Mouse (Mus musculus) layer of hippocampus, postnatal 14 days (tissue): ENCODE measurements around the gene Ucp1. TPM values are rescaled to one million over a fixed set of nuclear protein-coding genes. Genes with fewer than 3 reads are reported as not detected.
A peak's percentile ranks its signal among the peaks of the same experiment; 100 is the strongest.
"Not testable (repeated sequence)": the region's sequence is repeated elsewhere in the genome, so short reads cannot be mapped to it uniquely, and the experiment has no call there.

Experiments used
- DNase-seq, 2 experiments: peaks; one replicate each; pipeline ENCODE4 v3.0.0; 2021 to 2022; ENCODE audit warnings: low spot score in 2 of 2, mixed read lengths in 1 of 2
- long read RNA-seq, 2 experiments: library from polyadenylated mRNA; stranded (forward); transcript quantifications; one replicate each; pipeline ENCODE4 v2.0.0; 2021
- total RNA-seq, 2 experiments: library from RNA; stranded (reverse); gene quantifications; 2 replicates each; pipeline ENCODE4 v1.2.3; 2021

Ucp1 gene
- under 1 TPM in 1 of 2 experiments, not detected in 1; 0.21 TPM for total RNA-seq
- long read RNA-seq, experiment 1 = 0 reads
- long read RNA-seq, experiment 2 = 0 reads

DNA sequence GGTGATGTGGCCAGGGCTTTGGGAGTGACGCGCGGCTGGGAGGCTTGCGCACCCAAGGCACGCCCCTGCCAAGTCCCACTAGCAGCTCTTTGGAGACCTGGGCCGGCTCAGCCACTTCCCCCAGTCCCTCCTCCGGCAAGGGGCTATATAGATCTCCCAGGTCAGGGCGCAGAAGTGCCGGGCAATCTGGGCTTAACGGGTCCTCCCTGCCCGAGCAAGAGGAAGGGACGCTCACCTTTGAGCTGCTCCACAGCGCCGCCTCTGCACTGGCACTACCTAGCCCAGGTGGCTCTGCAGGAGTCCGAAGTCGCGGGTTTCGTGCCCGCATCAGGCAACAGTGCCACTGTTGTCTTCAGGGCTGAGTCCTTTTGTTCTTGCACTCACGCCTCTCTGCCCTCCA lies at the start of gene Ucp1:
Gene Ucp1 (plus strand): TSS at position 177 of the 400 bp plus-strand sequence.
- no peak for DNase-seq

DNA sequence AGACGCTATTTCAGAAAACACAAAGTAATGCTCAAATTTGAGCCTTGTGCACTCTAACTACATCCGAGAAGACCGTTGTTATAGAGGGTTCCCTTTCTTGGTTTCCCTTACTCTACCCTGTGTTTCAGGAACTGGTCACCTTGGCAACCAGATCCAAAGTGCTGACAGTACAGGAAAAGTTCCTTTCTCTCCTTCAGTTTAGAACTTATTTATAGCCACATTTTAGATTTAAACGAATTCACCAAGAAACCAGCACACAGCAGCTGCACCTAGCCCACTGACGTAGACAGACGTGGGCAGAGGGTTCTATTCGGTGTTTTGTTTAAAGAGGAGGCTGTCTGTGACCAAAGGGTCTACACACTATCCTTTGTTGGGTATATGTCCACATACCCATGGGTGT lies 46.0 kb upstream of the Ucp1 start:
- DNase-seq = no peak

DNA sequence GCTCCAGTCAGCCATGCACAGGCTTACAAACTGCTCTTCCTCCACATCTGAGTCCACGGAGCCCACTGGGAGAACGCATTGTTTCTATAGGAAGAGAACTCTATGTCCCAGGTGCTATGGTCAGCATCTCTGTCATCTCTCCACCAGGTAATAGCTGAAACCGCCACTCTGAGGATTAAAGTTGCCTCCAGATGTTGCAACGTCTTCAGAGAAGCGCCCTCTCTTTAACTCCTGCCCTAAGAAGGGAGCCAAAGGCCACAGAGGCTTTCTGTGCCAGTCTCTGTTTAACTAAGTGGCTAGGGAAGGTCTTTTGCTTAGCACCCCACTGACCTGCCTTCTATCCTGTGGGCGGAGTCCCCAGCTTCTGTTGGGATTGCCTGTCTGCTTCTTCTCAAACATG lies 39.3 kb upstream of the Ucp1 start:
- no peak for DNase-seq

DNA sequence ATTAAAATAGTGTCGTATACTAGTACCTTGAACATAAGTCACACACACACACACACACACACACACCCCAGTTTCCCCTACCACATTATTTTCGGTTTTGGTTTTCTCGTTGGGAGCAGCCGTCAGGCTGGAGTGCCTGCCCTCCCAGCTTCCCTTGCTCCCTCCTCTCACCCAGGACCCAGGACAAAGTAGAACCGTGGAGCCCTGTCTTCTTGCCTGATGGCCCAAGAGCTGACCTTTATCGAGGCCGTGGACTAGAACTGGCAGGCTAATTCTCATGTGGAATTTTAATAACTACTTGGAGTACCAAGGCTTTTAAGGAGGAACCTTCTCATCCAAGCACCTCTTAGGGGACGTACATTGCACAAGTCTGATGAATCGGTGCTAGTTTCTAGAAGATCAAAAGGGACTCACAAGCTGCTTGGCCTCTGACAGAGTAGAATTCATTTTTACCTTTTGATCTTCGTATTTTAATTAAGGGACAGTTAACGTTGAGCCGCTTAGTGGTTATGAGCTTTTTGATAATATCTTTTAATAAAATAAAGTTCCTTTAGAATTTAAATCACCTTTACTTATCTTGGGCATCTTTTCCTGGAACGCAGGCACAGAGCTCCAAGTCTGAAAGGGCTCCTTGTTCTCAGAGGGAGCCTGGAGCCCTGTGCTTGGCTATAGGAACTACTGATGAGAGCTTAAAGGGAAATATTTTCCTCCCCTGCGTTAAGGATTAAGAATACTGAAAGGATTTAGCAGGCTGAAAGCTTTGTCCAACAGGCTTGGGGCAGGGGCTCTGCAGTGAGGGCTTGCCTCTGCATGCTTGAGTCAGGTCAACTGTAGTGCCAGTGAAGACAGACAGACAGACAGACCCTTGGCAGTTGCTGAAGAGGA lies 38.5 kb upstream of the Ucp1 start:
- DNase-seq = no peak

DNA sequence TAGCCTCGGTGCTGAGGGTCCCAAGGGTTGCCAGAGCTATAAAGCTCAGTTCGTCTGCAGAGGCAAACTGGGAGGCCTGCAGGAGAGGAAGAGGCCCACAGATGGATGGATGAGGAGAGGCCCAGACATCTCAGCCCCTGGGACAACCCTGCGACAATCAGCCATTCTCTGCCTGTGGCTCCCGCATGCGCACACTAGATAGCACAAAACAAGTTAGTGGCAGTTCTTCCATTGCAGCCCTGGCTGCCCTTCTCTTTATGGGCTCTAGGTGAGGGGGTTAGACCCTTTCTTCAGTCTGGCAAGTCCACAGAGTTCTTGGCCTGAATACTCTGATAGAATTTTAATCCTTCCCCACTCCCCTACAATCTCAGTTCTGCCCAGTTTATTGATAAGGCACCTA lies 37.4 kb upstream of the Ucp1 start:
- no peak for DNase-seq

DNA sequence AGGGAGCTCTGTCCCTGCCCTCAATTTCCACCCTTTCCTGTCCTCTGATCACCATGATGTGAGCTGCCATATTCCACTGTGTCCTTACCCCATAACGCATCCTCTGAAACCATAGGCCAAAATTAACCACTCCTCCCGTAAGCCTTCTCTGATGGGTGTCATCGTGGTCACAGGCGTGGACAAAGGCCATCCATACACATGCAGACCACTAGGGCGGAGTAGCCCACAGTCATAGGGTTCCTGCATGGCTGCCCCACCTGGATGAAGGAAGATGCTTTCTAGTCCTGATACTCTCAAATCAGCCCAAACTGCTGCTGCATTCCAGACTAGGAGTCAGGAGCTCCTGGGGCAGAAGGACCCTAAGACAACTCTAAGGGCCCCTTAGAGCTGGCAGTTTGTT lies 32.5 kb upstream of the Ucp1 start:
- DNase-seq = no peak

DNA sequence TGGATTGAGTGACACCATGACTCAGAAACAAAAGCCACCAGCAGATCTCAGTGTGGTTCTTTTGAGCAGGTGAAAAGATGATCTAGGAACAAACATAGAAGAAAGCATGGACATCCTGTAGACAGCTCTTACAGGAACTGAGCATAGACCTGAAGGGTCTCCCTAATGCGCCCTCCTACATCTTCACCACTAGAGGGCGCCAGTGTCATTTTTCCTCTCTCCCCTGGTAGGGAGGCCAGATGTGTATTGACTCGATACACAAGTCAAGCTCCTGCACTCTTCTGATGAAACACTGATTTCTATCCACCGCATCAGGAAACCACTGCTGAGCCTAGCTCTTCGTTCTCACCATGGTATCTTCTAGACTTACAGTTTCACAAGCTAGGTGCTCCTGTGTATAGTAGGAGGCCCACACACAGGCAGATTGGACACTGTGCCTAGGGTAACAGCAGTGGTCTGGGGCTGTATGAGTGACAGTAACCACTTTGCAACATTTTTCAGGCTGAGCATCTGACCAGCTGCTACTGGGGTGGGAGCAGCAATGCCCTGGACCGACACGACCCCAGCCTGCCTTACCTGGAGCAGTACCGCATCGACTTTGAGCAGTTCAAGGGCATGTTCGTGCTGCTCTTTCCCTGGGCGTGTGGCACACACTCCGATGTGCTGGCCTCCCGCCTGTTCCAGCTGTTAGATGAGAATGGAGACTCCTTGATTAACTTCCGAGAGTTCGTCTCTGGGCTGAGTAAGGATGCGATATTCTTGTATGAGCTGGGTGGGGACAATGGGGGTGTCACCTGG lies 29.5 kb upstream of the Ucp1 start:
- DNase-seq = peak; percentile 39 to 61

DNA sequence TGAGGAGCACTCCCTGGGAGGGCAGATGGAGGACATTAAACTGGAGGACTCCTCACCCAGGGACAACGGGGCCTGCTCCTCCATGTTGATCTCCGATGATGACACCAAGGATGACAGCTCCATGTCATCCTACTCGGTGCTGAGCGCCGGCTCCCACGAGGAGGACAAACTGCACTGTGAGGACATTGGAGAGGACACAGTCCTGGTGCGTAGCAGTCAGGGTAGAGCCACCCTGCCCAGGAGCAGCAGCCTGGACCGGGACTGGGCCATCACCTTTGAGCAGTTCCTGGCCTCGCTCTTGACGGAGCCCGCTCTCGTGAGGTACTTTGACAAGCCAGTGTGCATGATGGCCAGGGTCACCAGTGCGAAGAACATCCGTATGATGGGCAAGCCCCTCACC lies 19.0 kb upstream of the Ucp1 start:
- no peak for DNase-seq

DNA sequence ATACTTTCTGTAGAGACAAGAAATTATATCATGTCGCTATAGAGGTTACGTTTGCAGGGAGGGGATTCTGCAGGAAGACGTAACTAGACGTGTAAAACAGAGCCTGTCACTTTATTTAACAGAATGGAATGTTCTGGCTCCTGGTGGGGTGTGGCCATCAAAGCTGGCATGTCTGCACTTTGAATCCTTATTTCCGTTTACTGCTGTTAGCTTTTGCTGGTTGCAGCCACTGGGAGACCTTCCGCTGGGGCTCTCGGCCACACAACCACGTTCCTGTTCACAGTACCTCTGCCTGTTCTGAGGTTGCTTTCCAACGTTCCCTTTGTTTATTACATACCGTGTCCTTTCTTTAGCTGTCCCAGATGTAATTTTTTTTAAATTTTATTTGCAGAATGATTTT lies 17.7 kb upstream of the Ucp1 start:
- DNase-seq = no peak

DNA sequence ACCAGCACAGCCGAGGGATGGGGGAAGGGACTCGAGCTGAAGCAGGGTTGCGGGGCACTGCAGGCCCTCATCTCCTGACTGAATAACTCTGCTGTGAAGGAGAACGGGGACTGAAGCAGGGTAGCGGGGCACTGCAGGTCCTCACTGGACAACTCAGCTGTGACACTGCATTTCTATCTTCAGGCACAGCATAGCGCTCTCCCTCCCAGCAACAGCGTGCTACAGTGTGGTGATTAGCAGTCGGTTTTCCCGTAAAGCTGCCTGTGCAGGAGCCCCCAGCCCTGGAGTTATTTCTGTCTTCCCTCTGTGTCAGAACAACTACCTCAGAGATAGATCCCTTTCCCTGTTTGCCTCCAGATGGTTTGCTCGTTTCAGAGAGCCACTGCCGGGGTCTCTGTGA lies 15.7 kb upstream of the Ucp1 start:
- DNase-seq = no peak

DNA sequence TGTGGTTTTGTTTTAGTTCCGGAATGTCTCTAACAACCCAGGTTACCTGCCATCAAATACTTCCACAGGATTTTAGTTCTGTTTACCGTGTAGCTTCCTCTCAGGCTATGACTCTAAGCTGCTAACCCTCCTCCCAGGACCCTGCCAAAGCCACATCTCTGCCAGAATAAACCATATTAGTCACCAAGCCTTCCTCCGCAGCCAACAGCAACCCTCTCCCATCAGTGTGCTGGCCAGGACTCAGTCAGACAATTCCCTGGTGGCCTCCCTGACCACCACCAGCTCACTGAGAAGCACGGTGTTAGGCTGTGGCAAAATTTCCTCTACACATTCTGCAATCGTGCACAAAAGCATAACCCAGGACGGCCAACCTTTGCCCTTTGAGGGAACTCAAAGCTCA lies 11.7 kb upstream of the Ucp1 start:
- no peak for DNase-seq

DNA sequence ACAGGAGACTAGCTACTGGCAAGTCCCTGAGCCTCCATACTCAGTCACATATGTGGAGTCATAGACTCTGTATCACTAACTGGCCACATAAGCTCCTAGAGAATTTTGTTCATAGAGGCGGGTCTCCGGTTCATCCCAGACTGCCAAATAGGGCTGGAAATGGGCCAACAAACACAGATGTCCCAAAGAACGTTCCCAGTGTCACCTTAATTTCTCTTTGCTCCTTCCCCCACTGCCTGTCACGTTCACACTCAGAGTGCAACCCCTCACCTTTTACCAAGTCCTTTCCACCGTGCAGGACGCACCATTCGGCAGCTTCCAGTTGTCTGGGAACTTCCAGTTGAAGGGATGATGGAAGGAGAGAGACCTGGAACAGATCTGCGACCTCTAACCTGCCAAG lies 4.8 kb upstream of the Ucp1 start:
- no peak for DNase-seq

DNA sequence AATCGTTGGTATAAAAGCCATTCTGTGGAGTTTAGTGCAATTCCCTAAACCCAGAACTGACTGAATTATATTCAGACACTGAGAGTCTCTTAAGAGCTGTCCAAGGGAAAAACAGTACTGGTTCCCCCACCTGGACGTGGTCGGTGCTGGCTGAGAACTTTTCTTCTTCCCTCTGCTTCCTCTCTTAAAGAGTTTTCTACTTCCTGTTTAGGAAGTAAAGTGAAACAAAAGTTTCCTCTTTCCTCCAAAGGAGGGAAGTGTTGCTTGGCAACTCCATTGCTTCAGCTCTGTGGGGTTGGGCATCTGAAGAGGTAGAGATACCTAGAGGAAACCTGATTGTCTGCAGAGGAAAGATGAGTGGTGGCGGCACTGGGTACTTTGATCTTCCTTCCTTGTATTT lies 7.2 kb downstream of the Ucp1 start:
- no peak for DNase-seq

DNA sequence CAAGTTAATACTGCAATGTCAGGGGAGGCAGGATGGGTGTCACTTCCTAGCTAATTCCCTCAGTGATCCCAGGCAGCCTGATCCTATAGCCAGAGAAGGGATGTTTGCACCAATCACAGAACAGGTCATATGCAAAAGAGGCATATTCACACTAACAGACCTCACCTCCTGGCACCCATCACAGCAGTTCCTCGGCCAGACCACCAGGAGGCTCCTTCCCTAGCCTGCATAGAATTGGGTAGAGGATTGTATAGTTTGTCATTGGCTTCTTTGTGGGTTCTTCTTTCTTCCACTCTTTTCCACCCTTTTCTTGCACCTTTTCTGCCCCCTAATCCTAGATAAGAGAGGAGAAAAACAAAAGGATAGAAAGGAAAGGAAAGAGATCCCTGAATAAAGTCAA lies 10.0 kb downstream of the Ucp1 start:
- DNase-seq = no peak

DNA sequence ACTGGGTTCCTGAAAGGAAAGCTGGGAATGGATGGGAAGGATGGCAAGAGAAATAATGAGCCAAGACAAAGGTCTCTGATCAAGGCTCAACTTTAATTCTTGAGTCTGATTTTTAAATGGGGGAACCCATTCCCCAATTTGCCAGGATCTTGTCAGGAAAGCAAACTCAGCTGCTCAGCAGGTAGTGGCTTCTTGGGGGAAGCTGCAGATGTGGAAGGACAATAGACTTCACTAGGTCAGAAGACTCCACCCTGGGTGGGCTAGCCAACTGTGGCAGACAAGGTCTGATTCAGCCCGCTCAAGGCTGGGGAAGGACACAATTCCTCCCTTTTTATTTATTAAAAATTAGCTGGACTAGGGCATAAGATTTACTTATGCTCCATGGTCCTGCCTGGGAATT lies 14.8 kb downstream of the Ucp1 start:
- no peak for DNase-seq

DNA sequence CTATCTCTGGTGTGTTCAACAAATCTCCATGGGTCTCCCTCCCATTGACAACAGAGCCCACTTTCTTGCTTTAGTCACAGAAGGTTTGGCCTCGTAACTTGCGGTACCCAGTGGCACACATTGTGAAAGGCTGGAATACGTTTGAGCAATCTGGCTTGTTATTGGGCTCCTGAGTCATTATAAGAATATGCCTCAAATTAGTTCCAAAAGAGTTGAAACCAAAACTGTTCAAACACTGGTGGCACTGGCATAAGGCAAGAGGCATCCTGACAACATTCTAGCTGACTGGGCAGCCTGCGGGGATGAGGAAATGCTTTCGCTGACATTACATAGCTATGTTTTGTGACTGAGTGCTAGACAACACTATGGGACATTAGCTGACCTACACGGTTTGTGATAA lies 19.7 kb downstream of the Ucp1 start:
- peak in 1 of 2 experiments; percentile 7 for DNase-seq

DNA sequence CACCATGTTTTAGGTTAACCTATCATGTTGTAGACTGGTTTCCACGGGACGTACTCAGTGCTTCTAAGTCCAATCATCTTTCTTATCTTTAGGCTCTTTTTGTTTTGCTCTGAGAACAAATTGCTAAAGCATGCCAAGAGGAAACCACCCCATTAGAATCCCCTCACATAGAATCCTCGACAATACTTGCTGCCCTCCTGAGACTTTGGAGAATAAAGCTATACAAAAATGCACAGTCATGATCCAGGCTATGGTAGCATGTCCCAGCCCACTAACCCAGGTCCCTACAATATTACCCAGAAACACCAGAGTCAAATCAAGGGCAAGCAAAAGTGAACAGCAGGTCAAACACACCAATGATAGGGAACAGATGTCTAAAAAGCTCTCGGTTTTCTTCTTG lies 24.9 kb downstream of the Ucp1 start:
- DNase-seq = not testable (repeated sequence)

DNA sequence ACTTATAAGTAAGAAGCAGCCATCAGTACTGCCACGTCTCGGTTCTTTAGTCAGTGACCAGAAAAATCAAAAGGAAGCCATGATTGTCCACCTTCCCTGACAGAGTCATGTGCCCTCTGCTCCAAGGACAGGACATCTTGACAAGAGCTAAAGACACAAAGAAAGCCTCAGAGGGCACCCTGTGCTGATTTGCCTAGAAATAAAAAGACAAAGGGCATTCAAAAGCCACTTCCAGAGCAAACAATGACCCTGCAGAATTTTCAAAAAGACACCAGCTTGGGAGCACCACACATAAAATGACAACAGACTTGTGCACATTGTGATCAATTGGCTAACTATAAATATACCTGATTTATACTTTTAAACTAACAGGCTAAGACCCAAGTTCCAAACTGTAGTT lies 25.5 kb downstream of the Ucp1 start:
- no peak for DNase-seq

DNA sequence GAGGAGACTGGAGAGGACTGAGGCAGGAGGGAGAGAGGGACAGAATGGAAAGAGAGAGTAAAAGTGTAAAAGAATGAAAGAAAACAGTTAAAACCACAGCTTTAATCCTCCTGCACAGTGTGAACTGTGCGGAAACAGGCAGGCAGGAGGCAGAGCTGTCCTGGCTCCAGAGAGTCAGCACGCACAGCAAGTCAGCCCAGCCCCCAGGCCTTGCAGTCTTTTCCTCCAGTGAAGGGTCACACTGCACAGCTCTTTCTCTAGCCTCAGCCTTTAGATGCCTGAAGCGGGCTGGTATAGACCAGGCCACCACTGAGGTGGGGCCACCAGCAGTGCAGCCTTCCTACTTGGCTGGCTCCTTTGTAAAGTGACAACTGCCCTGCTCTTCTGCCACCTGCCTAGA lies 30.4 kb downstream of the Ucp1 start:
- DNase-seq = no peak

DNA sequence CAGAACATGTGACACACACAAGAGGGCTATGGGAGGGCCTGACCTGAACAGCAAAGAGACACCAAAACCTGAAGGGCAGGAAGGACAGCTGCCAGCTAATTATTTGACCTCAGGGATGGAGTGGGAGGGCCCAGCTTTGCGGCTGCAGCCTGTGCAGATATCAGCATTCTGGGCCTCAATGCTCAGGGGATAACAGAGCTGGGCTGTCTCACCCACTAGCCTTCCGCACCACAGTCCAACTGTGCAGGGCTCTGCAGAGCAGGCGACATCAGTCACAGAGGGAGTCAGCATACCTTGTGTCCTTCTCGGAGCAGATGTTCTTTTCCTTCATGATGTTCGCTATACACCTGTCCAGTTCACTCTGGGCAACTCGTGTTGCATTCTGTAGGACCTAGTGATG lies 32.2 kb downstream of the Ucp1 start:
- DNase-seq = no peak

DNA sequence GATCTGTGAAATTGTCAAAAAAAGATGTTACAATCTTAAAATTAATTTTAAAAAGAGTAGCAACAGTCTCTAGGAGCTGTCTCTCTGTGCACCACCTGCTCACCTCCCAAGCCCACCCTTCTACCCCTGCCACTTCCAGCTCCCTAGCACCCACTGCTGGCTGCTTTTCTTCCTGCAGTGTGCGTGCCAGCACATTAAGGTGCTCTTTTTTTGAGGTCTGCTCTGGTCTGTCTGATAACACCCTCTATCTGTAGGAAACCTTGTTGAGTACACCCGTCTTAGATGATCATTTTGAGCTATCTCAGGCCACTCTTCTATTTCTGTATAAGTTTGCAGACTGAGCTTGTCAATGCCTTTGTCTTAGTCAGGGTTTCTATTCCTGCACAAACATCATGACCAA lies 32.9 kb downstream of the Ucp1 start:
- DNase-seq = no peak

DNA sequence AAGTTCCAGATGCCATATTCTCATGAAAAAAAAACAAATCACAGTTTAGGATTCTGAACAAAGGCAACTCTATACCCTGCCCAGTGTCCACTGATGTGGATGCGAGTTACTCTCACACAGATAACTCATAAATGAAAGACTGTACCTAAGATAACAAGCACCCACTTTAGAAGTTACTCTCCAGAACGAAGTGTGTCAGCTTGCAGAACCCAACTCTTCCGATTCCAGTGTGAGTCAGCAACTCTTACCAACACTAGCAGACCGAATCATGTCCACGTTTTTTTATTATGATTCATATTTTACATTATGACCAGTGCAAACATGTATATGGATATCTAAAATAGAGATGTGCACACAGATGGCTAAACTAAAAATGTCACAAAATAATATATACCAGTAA lies 37.7 kb downstream of the Ucp1 start:
- no peak for DNase-seq

DNA sequence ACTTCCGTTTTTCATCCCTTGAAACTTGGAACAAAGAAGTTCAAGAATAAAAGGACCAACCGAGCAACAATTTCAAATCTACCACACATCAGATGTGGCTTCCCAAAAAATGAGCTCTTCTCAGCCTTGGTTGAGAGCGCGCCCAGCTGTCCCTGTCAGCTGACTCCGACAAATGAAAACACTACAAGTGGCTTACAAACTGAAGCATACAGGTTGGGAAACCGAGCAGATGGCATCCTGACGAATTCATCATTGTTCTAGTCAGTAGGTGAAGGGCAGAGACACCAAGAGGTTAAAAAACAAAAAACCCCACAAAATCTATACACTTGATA lies 41.4 kb downstream of the Ucp1 start:
- DNase-seq = peak; percentile 24 to 66
